32 mouse cellular contexts compared by ENCODE assay signal in genomic region chr5:135959911-135960310, GRCm38 (mm10). TPM values are rescaled to one million over a fixed set of nuclear protein-coding genes. Genes with fewer than 3 reads are reported as not detected.
DNase-seq lines count a peak whose midpoint lies in the region; ATAC-seq lines count a peak whose summit lies in the region.
"Had no signal": no experiment of that assay in that cellular context is flagged by ENCODE, and none has a peak within 500 bp of the region (broad histone marks: within the 10 kb centered on the region; RNA-seq: fewer than 3 reads in every experiment).

No protein-coding gene starts in this region.

- H3K4me2 ChIP-seq in forebrain, embryonic 11.5 days (ENCODE audit: low read depth, low read length, severe bottlenecking) = no peak overlapping the region
- H3K4me2 ChIP-seq in liver, embryonic 15.5 days = no peak overlapping the region
- H3K4me2 ChIP-seq: forebrain, embryonic 15.5 days; limb, embryonic 13.5 days; lung, embryonic 14.5 days; neural tube, embryonic 12.5 days had no signal

- H3K36me3 ChIP-seq in forebrain, embryonic 10.5 days (replicated peaks) = no peaks in the 10 kb centered on the region
- H3K36me3 ChIP-seq in forebrain, embryonic 11.5 days (ENCODE audit: control insufficient read depth, insufficient read depth, low read length) = no peaks in the 10 kb centered on the region
- peaks cover 14% of the 10 kb centered on the region for H3K36me3 ChIP-seq in megakaryocyte, embryonic 14.5 days (replicated peaks; ENCODE audit: low read length)
- no peaks in the 10 kb centered on the region for H3K36me3 ChIP-seq in liver, embryonic 15.5 days (replicated peaks)
- H3K36me3 ChIP-seq: forebrain, embryonic 15.5 days; limb, embryonic 13.5 days; neural tube, embryonic 12.5 days had no signal

- H3K27ac ChIP-seq in forebrain, embryonic 10.5 days = 0 out of 2 replicates have a peak overlapping the region, but pooled peaks have one; percentile 44
- H3K27ac ChIP-seq in forebrain, embryonic 11.5 days (ENCODE audit: low read depth, low read length) = no peak overlapping the region
- peak overlapping the region; percentile 67 for H3K27ac ChIP-seq in liver, embryonic 15.5 days (replicated peaks)
- H3K27ac ChIP-seq: forebrain, embryonic 15.5 days; hindbrain, postnatal 0 days; layer of hippocampus, adult 2 months; limb, embryonic 13.5 days; neural tube, embryonic 12.5 days had no signal

- no peak for DNase-seq in forebrain, embryonic 10.5 days (ENCODE audit: extremely low spot score, low spot score)
- DNase-seq in forebrain, embryonic 11.5 days (ENCODE audit: low spot score) = no peak
- DNase-seq in NIH3T3 (ENCODE audit: low read depth) = peak; percentile 93
- DNase-seq in frontal cortex, postnatal 25 days (ENCODE audit: low spot score in 2 of 2) = no peak
- no peak for DNase-seq in left cerebral cortex, adult 8-10 months (ENCODE audit: low spot score in 2 of 2)
- DNase-seq: adrenal gland, adult 8-10 months; cerebellum, adult 18-20 months; cerebellum, postnatal 36 days; gastrocnemius, postnatal 14 days; kidney, adult 9 months; kidney, postnatal 25 days; lung, embryonic 14.5 days; midbrain, embryonic 14.5 days; right cerebral cortex, postnatal 4 days; thymus, postnatal 25 days had no signal

- H3K27me3 ChIP-seq in forebrain, embryonic 10.5 days (ENCODE audit: poor library complexity, severe bottlenecking) = peaks cover 10% of the 10 kb centered on the region
- no peaks in the 10 kb centered on the region for H3K27me3 ChIP-seq in forebrain, embryonic 11.5 days (ENCODE audit: control insufficient read depth, insufficient read depth, low read length)
- H3K27me3 ChIP-seq in megakaryocyte, embryonic 14.5 days (replicated peaks) = no peaks in the 10 kb centered on the region
- no peaks in the 10 kb centered on the region for H3K27me3 ChIP-seq in liver, embryonic 15.5 days
- H3K27me3 ChIP-seq: forebrain, embryonic 15.5 days; limb, embryonic 13.5 days; neural tube, embryonic 12.5 days; Patski had no signal

- peaks cover 40% of the 10 kb centered on the region for H3K4me1 ChIP-seq in forebrain, embryonic 10.5 days
- H3K4me1 ChIP-seq in forebrain, embryonic 11.5 days (replicated peaks; ENCODE audit: control insufficient read depth, insufficient read depth, low read length) = peaks cover 7% of the 10 kb centered on the region; the same call in 1 of the 2 replicates
- peaks cover 80% of the 10 kb centered on the region for H3K4me1 ChIP-seq in megakaryocyte, embryonic 14.5 days
- peaks cover 71% of the 10 kb centered on the region for H3K4me1 ChIP-seq in liver, embryonic 15.5 days (replicated peaks)

- H3K9me3 ChIP-seq in forebrain, embryonic 10.5 days = no peaks in the 10 kb centered on the region
- H3K9me3 ChIP-seq in forebrain, embryonic 11.5 days (ENCODE audit: control insufficient read depth, low read length) = no peaks in the 10 kb centered on the region
- no peaks in the 10 kb centered on the region for H3K9me3 ChIP-seq in megakaryocyte, embryonic 14.5 days
- H3K9me3 ChIP-seq in liver, embryonic 15.5 days (replicated peaks) = no peaks in the 10 kb centered on the region
- H3K9me3 ChIP-seq: forebrain, embryonic 15.5 days; limb, embryonic 13.5 days; neural tube, embryonic 12.5 days had no signal

- no peak for ATAC-seq in forebrain, embryonic 11.5 days (replicated peaks; ENCODE audit: low FRiP score)
- ATAC-seq in megakaryocyte, adult 5-6 weeks (ENCODE audit: poor library complexity, severe bottlenecking) = no peak
- no peak for ATAC-seq in liver, embryonic 15.5 days (ENCODE audit: insufficient read depth)
- ATAC-seq: forebrain, embryonic 15.5 days; hindbrain, postnatal 0 days; intestine, embryonic 16.5 days; Patski had no signal

- WGBS in forebrain, embryonic 10.5 days = 95% methylated on average over 7 of the region's 7 CpGs
- WGBS in forebrain, embryonic 11.5 days = 93% methylated on average over 7 of the region's 7 CpGs
- 79% methylated on average over 7 of the region's 7 CpGs for WGBS in liver, embryonic 15.5 days (ENCODE audit: insufficient replicate concordance)

- no peak overlapping the region for H3K4me3 ChIP-seq in forebrain, embryonic 10.5 days
- H3K4me3 ChIP-seq in forebrain, embryonic 11.5 days (ENCODE audit: low read depth, low read length) = no peak overlapping the region
- peak overlapping the region; percentile 72 for H3K4me3 ChIP-seq in megakaryocyte, embryonic 14.5 days (replicated peaks)
- no peak overlapping the region for H3K4me3 ChIP-seq in liver, embryonic 15.5 days (replicated peaks)
- H3K4me3 ChIP-seq: forebrain, embryonic 15.5 days; layer of hippocampus, adult 2 months; limb, embryonic 13.5 days; neural tube, embryonic 12.5 days had no signal

- no peak overlapping the region for H3K9ac ChIP-seq in forebrain, embryonic 11.5 days (ENCODE audit: low read length)
- H3K9ac ChIP-seq in liver, embryonic 15.5 days = no peak overlapping the region
- H3K9ac ChIP-seq: forebrain, embryonic 15.5 days; limb, embryonic 13.5 days; lung, embryonic 14.5 days; neural tube, embryonic 12.5 days had no signal

RNA-seq across cellular contexts. Expression of gene Ssc4d, which starts 14.4 kb away (rescaled TPM):
- polyA plus RNA-seq in forebrain, embryonic 10.5 days (2016; fragmentation: Nextera tagmentation; extraction: Ambion mirVana) = 1.7 and 1.9 TPM in 2 replicates
- polyA plus RNA-seq in forebrain, embryonic 11.5 days (2014; fragmentation: Nextera tagmentation; extraction: Ambion mirVana) = 1.2 and 1.5 TPM in 2 replicates
- polyA plus RNA-seq in megakaryocyte, embryonic 14.5 days (2012; ENCODE audit: insufficient read depth, low replicate concordance) = 5.0 and 13.7 TPM in 2 replicates
- total RNA-seq in megakaryocyte, adult 5-6 weeks (2015) = 17.1 and 19.9 TPM in 2 replicates
- 6.0 and 7.4 TPM in 2 replicates for total RNA-seq in megakaryocyte, adult 5-6 weeks (2017)
- 1.6 and 1.8 TPM in 2 replicates for polyA plus RNA-seq in liver, embryonic 15.5 days (2015; fragmentation: Nextera tagmentation; extraction: Ambion mirVana)
- total RNA-seq in left cerebral cortex, adult 8-10 months (2022) = 1 to 10 TPM; 1.3 to 2.8 (median 2.0) TPM

RNA-seq across cellular contexts. Expression of gene Zp3, which starts 20.0 kb away (rescaled TPM):
- polyA plus RNA-seq in forebrain, embryonic 10.5 days (2016; fragmentation: Nextera tagmentation; extraction: Ambion mirVana) = 0.12 TPM in 1 of 2 replicates, not detected in the other
- polyA plus RNA-seq in forebrain, embryonic 11.5 days (2014; fragmentation: Nextera tagmentation; extraction: Ambion mirVana) = not detected in 2 replicates
- not detected in 2 replicates for polyA plus RNA-seq in megakaryocyte, embryonic 14.5 days (2012; ENCODE audit: insufficient read depth, low replicate concordance)
- total RNA-seq in megakaryocyte, adult 5-6 weeks (2015) = 0.20 TPM in 1 of 2 replicates, not detected in the other
- not detected in 2 replicates for total RNA-seq in megakaryocyte, adult 5-6 weeks (2017)
- not detected in 2 replicates for polyA plus RNA-seq in liver, embryonic 15.5 days (2015; fragmentation: Nextera tagmentation; extraction: Ambion mirVana)
- not detected for total RNA-seq in left cerebral cortex, adult 8-10 months (2022)
- total RNA-seq: adrenal gland, adult 8-10 months; gastrocnemius, postnatal 14 days; heart, adult 8-10 months; layer of hippocampus, adult 2 months; layer of hippocampus, postnatal 25 days; left cerebral cortex, postnatal 14 days; megakaryocyte-erythroid progenitor cell, adult 5-6 weeks had no signal
- polyA plus RNA-seq: forebrain, embryonic 15.5 days; heart, embryonic 16.5 days; hindbrain, embryonic 11.5 days; lung, embryonic 14.5 days; midbrain, embryonic 14.5 days; neural tube, embryonic 12.5 days; stomach, embryonic 14.5 days had no signal

RNA-seq across cellular contexts. Expression of gene Ywhag, which starts 25.5 kb away (rescaled TPM):
- polyA plus RNA-seq in forebrain, embryonic 10.5 days (2016; fragmentation: Nextera tagmentation; extraction: Ambion mirVana) = 264 and 283 TPM in 2 replicates
- 147 and 161 TPM in 2 replicates for polyA plus RNA-seq in forebrain, embryonic 11.5 days (2014; fragmentation: Nextera tagmentation; extraction: Ambion mirVana)
- 121 and 148 TPM in 2 replicates for polyA plus RNA-seq in megakaryocyte, embryonic 14.5 days (2012; ENCODE audit: insufficient read depth, low replicate concordance)
- total RNA-seq in megakaryocyte, adult 5-6 weeks (2015) = 124 and 141 TPM in 2 replicates
- total RNA-seq in megakaryocyte, adult 5-6 weeks (2017) = 72.4 and 88.1 TPM in 2 replicates
- polyA plus RNA-seq in liver, embryonic 15.5 days (2015; fragmentation: Nextera tagmentation; extraction: Ambion mirVana) = 60.9 and 65.4 TPM in 2 replicates
- total RNA-seq in left cerebral cortex, adult 8-10 months (2022) = 1,000 to 10,000 TPM; 1,072 to 1,089 (median 1,074) TPM

RNA-seq across cellular contexts. Expression of gene Dtx2, which starts 34.7 kb away (rescaled TPM):
- polyA plus RNA-seq in forebrain, embryonic 10.5 days (2016; fragmentation: Nextera tagmentation; extraction: Ambion mirVana) = 33.9 and 41.1 TPM in 2 replicates
- 35.4 and 37.0 TPM in 2 replicates for polyA plus RNA-seq in forebrain, embryonic 11.5 days (2014; fragmentation: Nextera tagmentation; extraction: Ambion mirVana)
- polyA plus RNA-seq in megakaryocyte, embryonic 14.5 days (2012; ENCODE audit: insufficient read depth, low replicate concordance) = 23.7 and 30.1 TPM in 2 replicates
- 26.3 and 30.3 TPM in 2 replicates for total RNA-seq in megakaryocyte, adult 5-6 weeks (2015)
- 10.9 and 12.4 TPM in 2 replicates for total RNA-seq in megakaryocyte, adult 5-6 weeks (2017)
- 6.7 and 6.9 TPM in 2 replicates for polyA plus RNA-seq in liver, embryonic 15.5 days (2015; fragmentation: Nextera tagmentation; extraction: Ambion mirVana)
- total RNA-seq in left cerebral cortex, adult 8-10 months (2022) = 10 to 100 TPM in 1 of 4 experiments, 1 to 10 TPM in 3; 7.5 to 11.3 (median 9.6) TPM
